Mouse (Mus musculus): ENCODE data around the gene Gfra4. TPM values are rescaled to one million over a fixed set of nuclear protein-coding genes. Genes with fewer than 3 reads are reported as not detected.

Gene Gfra4
- polyA plus RNA-seq, 1 experiment from 2014 or later: 15.3 TPM

DNA sequence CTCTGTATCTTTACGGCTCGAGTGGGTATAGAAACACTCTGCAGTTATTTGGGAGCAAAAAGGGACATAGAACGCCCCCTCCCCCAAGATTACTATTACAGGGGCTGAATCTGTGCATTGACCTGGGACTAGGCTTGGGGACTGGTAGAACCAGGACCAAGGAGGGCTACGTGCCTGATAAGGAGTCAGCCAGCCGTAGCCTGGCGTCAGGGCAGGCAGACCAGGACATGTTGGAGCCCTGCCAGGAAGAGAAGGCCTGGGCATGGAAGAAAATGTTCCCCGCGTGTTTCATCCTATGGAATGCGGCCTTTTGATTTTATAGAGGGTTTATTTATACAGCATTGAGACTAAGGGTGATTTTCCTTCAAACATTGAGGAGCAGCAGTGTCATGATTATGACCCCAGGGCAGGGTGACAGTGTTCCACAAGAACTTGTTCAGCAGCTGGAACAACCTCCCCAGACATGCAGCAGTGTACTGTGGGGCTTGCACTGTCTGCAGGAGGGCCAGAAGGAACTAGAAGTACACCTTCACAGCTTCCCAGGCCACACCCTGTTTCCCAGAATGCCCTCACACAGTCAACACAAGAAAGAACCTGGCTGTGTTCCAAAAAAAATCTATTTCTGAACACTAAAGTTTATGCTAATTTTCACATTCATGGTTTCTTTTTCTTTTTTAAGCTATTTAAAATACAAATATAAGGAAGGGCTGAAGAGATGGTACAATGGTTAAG, 2.3 kb upstream of the Gfra4 start:
- H3K27me3 ChIP-seq (ENCODE audit: control insufficient read depth, insufficient read depth, low read length): peaks cover 24% of the 10 kb centered on the region
- no peaks in the 10 kb centered on the region for H3K4me1 ChIP-seq (ENCODE audit: control insufficient read depth, insufficient read depth, low read length)
- no peaks in the 10 kb centered on the region for H3K9me3 ChIP-seq (replicated peaks; ENCODE audit: control insufficient read depth, low read length)
- ATAC-seq (replicated peaks; ENCODE audit: insufficient number of reproducible peaks, low FRiP score, low TSS enrichment, low read depth): no peak
- no peaks in the 10 kb centered on the region for H3K36me3 ChIP-seq (replicated peaks; ENCODE audit: control insufficient read depth, insufficient read depth, low read depth, low read length)
- no peak overlapping the region for H3K4me3 ChIP-seq (ENCODE audit: low read depth, low read length)
- no peak overlapping the region for H3K4me2 ChIP-seq (ENCODE audit: low read depth, low read length)
- H3K27ac ChIP-seq (replicated peaks; ENCODE audit: low read depth, low read length): no peak overlapping the region
- no peak overlapping the region for H3K9ac ChIP-seq (replicated peaks; ENCODE audit: low read length)
- no peak for DNase-seq (ENCODE audit: low spot score)
- WGBS: 77% methylated on average over 9 of the region's 9 CpGs

DNA sequence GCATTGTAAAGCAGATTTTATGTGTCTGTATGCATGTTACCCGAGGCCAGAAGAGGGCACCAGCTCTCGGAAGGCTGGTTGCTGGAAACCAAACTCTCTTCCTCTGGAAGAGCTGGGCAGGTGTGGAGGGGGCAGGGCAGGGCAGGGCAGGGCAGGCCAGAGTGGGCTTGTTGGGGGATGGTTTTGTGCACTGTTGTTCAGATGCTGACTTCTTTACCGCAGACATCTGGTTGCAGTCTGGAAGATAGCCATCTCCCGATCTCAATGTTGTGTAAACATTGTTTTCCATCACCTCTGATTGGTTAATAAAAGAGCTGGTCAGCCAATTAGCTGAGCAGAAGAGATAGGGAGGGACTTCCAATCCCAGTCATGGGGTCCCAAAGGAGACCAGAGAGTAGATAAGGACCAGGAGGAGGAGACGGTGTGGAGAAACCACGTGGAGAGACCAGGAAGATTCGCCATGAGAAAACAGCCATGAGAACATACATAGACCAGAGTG, 1.5 kb upstream of the Gfra4 start:
- no peak overlapping the region for H3K4me2 ChIP-seq (ENCODE audit: low read depth, low read length)
- H3K4me3 ChIP-seq (ENCODE audit: low read depth, low read length): no peak overlapping the region

DNA sequence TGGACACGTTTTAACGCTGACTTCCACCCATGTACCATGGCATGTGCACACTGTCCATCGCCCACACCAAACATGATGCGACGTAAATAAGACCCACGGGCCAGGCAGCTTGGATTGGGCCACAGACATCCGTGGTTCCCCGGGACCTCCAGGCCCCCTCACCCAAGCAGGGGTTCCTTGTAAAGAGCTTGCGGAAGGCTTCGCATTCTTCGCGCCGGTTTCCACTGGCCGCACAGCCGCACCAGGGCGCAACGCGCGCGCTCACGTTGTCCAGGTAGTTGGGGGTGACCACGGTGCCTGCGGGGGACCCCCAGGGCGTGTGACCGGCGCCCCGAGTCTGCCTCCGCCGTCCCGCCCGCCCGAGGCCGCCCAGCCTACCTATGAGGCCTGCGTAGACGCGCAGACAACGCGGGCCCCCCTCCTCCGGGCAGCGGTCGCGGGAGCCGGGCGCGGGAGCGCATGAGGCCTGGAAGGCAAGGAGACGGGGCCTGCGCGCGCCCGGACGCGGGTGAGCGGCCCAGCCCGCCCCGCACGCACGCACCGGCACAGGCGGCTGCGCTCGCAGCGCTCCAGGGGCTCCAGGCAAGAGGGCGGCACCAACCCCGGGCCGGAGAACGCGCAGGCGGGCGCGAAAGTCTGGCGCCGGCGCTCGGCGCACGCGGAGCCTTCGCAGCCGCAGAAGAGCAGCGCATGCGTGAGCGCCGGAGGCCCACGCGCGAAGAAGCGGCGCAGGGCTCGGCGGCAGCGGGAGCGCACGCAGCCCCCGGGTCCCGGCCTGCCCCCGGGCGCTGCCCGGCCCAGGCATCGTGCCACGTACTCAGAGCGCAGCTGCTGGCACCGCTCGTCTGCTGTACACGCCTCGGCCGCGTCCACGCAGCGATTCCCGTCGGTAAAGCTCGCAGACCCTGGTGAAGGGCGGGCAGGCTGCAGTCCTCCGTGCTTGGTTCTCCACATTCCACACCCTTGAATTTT, 1.7 kb downstream of the Gfra4 start:
- ATAC-seq (replicated peaks; ENCODE audit: insufficient number of reproducible peaks, low FRiP score, low TSS enrichment, low read depth) (0 out of 2 replicates have a peak, but pooled peaks have one; percentile 21), DNase-seq (ENCODE audit: low spot score) (peak; percentile 63)
- Histone ChIP-seq H3K9ac (replicated peaks; ENCODE audit: low read length) (peak overlapping the region; percentile 73), H3K27me3 (ENCODE audit: control insufficient read depth, insufficient read depth, low read length) (peaks cover 32% of the 10 kb centered on the region), H3K4me1 (ENCODE audit: control insufficient read depth, insufficient read depth, low read length) (no peaks in the 10 kb centered on the region), H3K27ac (replicated peaks; ENCODE audit: low read depth, low read length) (no peak overlapping the region), H3K36me3 (replicated peaks; ENCODE audit: control insufficient read depth, insufficient read depth, low read depth, low read length) (no peaks in the 10 kb centered on the region), H3K9me3 (replicated peaks; ENCODE audit: control insufficient read depth, low read length) (no peaks in the 10 kb centered on the region), H3K4me2 (ENCODE audit: low read depth, low read length) (peak overlapping the region; percentile 97), H3K4me3 (ENCODE audit: low read depth, low read length) (peak overlapping the region; percentile 42)
- 3% methylated on average over 110 of the region's 115 CpGs for WGBS

More for the DNA sequence above, 1.5 kb upstream of the Gfra4 start:
- ATAC-seq (replicated peaks; ENCODE audit: insufficient number of reproducible peaks, low FRiP score, low TSS enrichment, low read depth) (no peak), DNase-seq (ENCODE audit: low spot score) (peak; percentile 42)
- H3K36me3 ChIP-seq (replicated peaks; ENCODE audit: control insufficient read depth, insufficient read depth, low read depth, low read length): no peaks in the 10 kb centered on the region
- no peaks in the 10 kb centered on the region for H3K9me3 ChIP-seq (replicated peaks; ENCODE audit: control insufficient read depth, low read length)
- WGBS: 8% methylated on average over 7 of the region's 7 CpGs
- no peak overlapping the region for H3K27ac ChIP-seq (replicated peaks; ENCODE audit: low read depth, low read length)
- H3K4me1 ChIP-seq (ENCODE audit: control insufficient read depth, insufficient read depth, low read length): no peaks in the 10 kb centered on the region
- H3K27me3 ChIP-seq (ENCODE audit: control insufficient read depth, insufficient read depth, low read length): peaks cover 32% of the 10 kb centered on the region
- no peak overlapping the region for H3K9ac ChIP-seq (replicated peaks; ENCODE audit: low read length)

GRCm38 (mm10) chr2:131038675-131039074, 4.2 kb downstream of the Gfra4 start:
- Histone ChIP-seq H3K9me3 (replicated peaks; ENCODE audit: control insufficient read depth, low read length) (no peaks in the 10 kb centered on the region), H3K9ac (replicated peaks; ENCODE audit: low read length) (no peak overlapping the region), H3K27ac (replicated peaks; ENCODE audit: low read depth, low read length) (no peak overlapping the region), H3K27me3 (ENCODE audit: control insufficient read depth, insufficient read depth, low read length) (peaks cover 32% of the 10 kb centered on the region), H3K4me2 (ENCODE audit: low read depth, low read length) (no peak overlapping the region), H3K36me3 (replicated peaks; ENCODE audit: control insufficient read depth, insufficient read depth, low read depth, low read length) (no peaks in the 10 kb centered on the region), H3K4me3 (ENCODE audit: low read depth, low read length) (no peak overlapping the region), H3K4me1 (ENCODE audit: control insufficient read depth, insufficient read depth, low read length) (no peaks in the 10 kb centered on the region)
- 81% methylated on average over 5 of the region's 5 CpGs for WGBS
- DNase-seq (ENCODE audit: low spot score) (no peak), ATAC-seq (replicated peaks; ENCODE audit: insufficient number of reproducible peaks, low FRiP score, low TSS enrichment, low read depth) (no peak)

DNA sequence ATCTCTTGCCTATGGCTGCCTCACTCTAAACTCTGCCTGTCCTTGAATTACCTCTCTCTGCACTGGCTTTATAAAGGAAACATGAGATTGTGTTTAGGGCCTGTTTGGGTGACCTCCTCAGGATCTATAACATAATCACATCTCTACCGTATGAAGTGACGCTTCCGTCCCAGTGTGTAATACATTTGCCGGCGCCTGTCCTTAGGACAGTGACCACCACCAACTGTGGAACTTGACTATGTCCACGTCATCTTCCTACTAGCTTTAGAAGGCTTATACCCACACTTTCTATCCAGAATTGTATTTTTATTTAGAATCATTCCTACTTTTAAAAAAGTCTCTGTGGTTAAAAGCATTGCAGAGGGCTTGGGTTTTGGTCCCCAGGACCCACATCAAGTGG, 4.7 kb downstream of the Gfra4 start:
- Histone ChIP-seq H3K27me3 (ENCODE audit: control insufficient read depth, insufficient read depth, low read length) (peaks cover 32% of the 10 kb centered on the region), H3K4me3 (ENCODE audit: low read depth, low read length) (no peak overlapping the region), H3K36me3 (replicated peaks; ENCODE audit: control insufficient read depth, insufficient read depth, low read depth, low read length) (no peaks in the 10 kb centered on the region), H3K9me3 (replicated peaks; ENCODE audit: control insufficient read depth, low read length) (no peaks in the 10 kb centered on the region), H3K4me2 (ENCODE audit: low read depth, low read length) (no peak overlapping the region), H3K9ac (replicated peaks; ENCODE audit: low read length) (no peak overlapping the region), H3K27ac (replicated peaks; ENCODE audit: low read depth, low read length) (no peak overlapping the region), H3K4me1 (ENCODE audit: control insufficient read depth, insufficient read depth, low read length) (no peaks in the 10 kb centered on the region)
- ATAC-seq (replicated peaks; ENCODE audit: insufficient number of reproducible peaks, low FRiP score, low TSS enrichment, low read depth) (no peak), DNase-seq (ENCODE audit: low spot score) (no peak)
- WGBS: 89% methylated on average over 6 of the region's 6 CpGs

DNA sequence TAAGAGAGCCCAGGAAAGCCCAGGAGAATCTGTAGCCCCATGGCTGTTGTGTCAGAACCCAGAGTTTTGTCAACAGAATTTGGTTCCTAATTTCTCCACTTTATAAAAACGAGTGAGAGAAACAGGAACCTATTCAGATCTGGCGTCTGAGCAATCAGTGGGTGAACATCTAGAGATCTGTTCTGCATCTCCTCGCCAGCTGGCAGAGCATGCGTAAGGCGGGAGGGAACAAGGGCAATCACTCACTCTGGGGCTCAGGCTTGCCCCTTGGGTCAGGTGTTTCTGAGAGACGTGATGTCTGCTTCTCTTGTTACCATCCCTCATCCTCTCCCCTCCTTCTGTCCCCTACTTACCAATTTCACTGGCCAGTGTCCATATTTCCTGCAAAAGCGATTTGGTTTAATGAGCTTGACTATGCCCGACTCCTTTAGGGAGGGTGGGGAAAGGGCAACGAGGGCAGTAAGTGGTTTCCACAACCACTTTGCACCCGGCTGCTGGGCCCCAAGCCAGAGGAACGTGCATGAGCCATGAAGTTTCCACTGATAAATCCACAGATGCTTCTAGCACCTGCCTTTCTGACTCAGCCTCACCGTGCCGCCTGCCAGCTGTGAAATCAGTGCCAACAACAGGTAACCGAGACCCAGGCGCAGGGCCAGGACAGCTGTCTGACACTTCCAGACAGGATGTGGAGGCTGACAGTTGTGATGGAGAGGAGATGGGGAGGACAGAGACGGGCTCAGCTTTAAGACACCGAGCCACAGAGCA, 5.5 kb downstream of the Gfra4 start:
- Histone ChIP-seq H3K4me3 (ENCODE audit: low read depth, low read length) (no peak overlapping the region), H3K27ac (replicated peaks; ENCODE audit: low read depth, low read length) (no peak overlapping the region), H3K9ac (replicated peaks; ENCODE audit: low read length) (no peak overlapping the region), H3K36me3 (replicated peaks; ENCODE audit: control insufficient read depth, insufficient read depth, low read depth, low read length) (no peaks in the 10 kb centered on the region), H3K4me2 (ENCODE audit: low read depth, low read length) (no peak overlapping the region), H3K9me3 (replicated peaks; ENCODE audit: control insufficient read depth, low read length) (no peaks in the 10 kb centered on the region), H3K27me3 (ENCODE audit: control insufficient read depth, insufficient read depth, low read length) (peaks cover 28% of the 10 kb centered on the region), H3K4me1 (ENCODE audit: control insufficient read depth, insufficient read depth, low read length) (no peaks in the 10 kb centered on the region)
- 69% methylated on average over 17 of the region's 17 CpGs for WGBS
- no peak for DNase-seq (ENCODE audit: low spot score)
- ATAC-seq (replicated peaks; ENCODE audit: insufficient number of reproducible peaks, low FRiP score, low TSS enrichment, low read depth): no peak

DNA sequence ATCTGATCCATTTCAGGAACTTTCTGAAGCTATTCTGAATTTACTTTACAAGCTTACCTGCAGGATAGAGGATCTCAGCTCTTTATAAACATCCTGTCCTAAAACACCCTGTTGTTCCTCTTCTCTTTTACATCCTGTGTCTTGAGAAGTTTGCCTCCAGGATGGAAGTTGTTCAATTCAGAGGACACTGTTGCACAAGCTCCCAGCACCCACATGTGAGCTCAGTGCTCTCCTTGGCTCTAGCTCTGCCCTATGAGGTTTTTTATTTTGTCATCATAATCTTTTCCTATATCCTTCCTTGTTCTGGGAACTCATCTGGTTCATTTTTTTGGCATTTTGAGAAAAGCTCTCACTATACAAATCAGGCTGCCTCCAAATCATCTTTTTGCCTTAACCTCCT, 6.1 kb downstream of the Gfra4 start:
- no peak for ATAC-seq (replicated peaks; ENCODE audit: insufficient number of reproducible peaks, low FRiP score, low TSS enrichment, low read depth)
- Histone ChIP-seq H3K9me3 (replicated peaks; ENCODE audit: control insufficient read depth, low read length) (no peaks in the 10 kb centered on the region), H3K4me3 (ENCODE audit: low read depth, low read length) (no peak overlapping the region), H3K4me2 (ENCODE audit: low read depth, low read length) (no peak overlapping the region), H3K4me1 (ENCODE audit: control insufficient read depth, insufficient read depth, low read length) (no peaks in the 10 kb centered on the region), H3K36me3 (replicated peaks; ENCODE audit: control insufficient read depth, insufficient read depth, low read depth, low read length) (no peaks in the 10 kb centered on the region), H3K9ac (replicated peaks; ENCODE audit: low read length) (no peak overlapping the region), H3K27me3 (ENCODE audit: control insufficient read depth, insufficient read depth, low read length) (peaks cover 22% of the 10 kb centered on the region), H3K27ac (replicated peaks; ENCODE audit: low read depth, low read length) (no peak overlapping the region)
- DNase-seq (ENCODE audit: low spot score): no peak
